Mouse (Mus musculus) liver, embryonic 12.5 days (tissue): ENCODE results near the gene Colec11. TPM values are rescaled to one million over a fixed set of nuclear protein-coding genes. Genes with fewer than 3 reads are reported as not detected.

ENCODE experiments used
- ATAC-seq: fragments of 200-750 bp; cut with Nextera tagmentation; 2 replicates; pipeline ENCODE4 v1.8.0; 2017; ENCODE audit warnings: moderate number of reproducible peaks, mild to moderate bottlenecking, moderate library complexity
- H3K27ac ChIP-seq: fragments of 300-500 bp; sonication (generic); 2 replicates; pipeline ENCODE4 v1.5.1; 2016; ENCODE audit warnings: mild to moderate bottlenecking
- H3K27me3 ChIP-seq: fragments of 300-500 bp; sonication (generic); replicated peaks from 2 replicates; pipeline ENCODE4 v1.6.1; 2016; ENCODE audit warnings: mild to moderate bottlenecking, moderate library complexity
- H3K36me3 ChIP-seq: fragments of 300-500 bp; sonication (generic); 2 replicates; pipeline ENCODE4 v1.6.1; 2016; ENCODE audit warnings: mild to moderate bottlenecking, moderate library complexity
- H3K4me1 ChIP-seq: fragments of 300-500 bp; sonication (generic); 2 replicates; pipeline ENCODE4 v1.6.1; 2016
- H3K4me2 ChIP-seq: fragments of 300-500 bp; sonication (generic); 2 replicates; pipeline ENCODE4 v1.6.1; 2016; ENCODE audit warnings: mild to moderate bottlenecking, moderate library complexity
- H3K4me3 ChIP-seq: fragments of 300-500 bp; sonication (generic); 2 replicates; pipeline ENCODE4 v1.5.1; 2016; ENCODE audit warnings: mild to moderate bottlenecking, moderate library complexity
- H3K9ac ChIP-seq: fragments of 300-500 bp; sonication (generic); 2 replicates; pipeline ENCODE4 v1.6.1; 2016; ENCODE audit warnings: mild to moderate bottlenecking, moderate library complexity
- H3K9me3 ChIP-seq: fragments of 300-500 bp; sonication (generic); replicated peaks from 2 replicates; pipeline ENCODE4 v1.6.1; 2016; ENCODE audit warnings: mild to moderate bottlenecking, moderate library complexity
- WGBS: fragments of 180-500 bp; shearing (Covaris S2); methylation state at CpG from one replicate; pipeline ENCODE4 v1.1.7; 2016; ENCODE audit not compliant: insufficient replicate concordance; 5-methylcytosine and 5-hydroxymethylcytosine counted together
- polyA plus RNA-seq: library from polyadenylated mRNA; unstranded; fragments of >200 nt; fragmentation: Nextera tagmentation; extraction: Ambion mirVana; gene quantifications from 2 replicates; pipeline ENCODE4 v1.2.1, GENCODE M21; 2016

Gene Colec11
- polyA plus RNA-seq, 1 experiment from 2014 or later: 18.0 TPM

- H3K4me1 ChIP-seq: peaks cover 43% of the 10 kb centered on the region
- H3K4me3 ChIP-seq: no peak overlapping the region
- 66% methylated on average over 7 of the region's 7 CpGs for WGBS
- no peak overlapping the region for H3K4me2 ChIP-seq
- H3K27me3 ChIP-seq: no peaks in the 10 kb centered on the region
- no peak for ATAC-seq
- peaks cover 24% of the 10 kb centered on the region for H3K36me3 ChIP-seq
- no peak overlapping the region for H3K9ac ChIP-seq
- no peaks in the 10 kb centered on the region for H3K9me3 ChIP-seq
- H3K27ac ChIP-seq: no peak overlapping the region
Measured at GRCm38 (mm10) chr12:28625407-28625806, 2.2 kb upstream of the Colec11 start.

GRCm38 (mm10) chr12:28624251-28624650 is 1.1 kb upstream of the Colec11 start:
- Histone ChIP-seq H3K27ac (no peak overlapping the region), H3K4me3 (no peak overlapping the region), H3K4me1 (peaks cover 32% of the 10 kb centered on the region), H3K9me3 (no peaks in the 10 kb centered on the region), H3K4me2 (no peak overlapping the region), H3K27me3 (no peaks in the 10 kb centered on the region), H3K9ac (no peak overlapping the region), H3K36me3 (peaks cover 12% of the 10 kb centered on the region)
- no peak for ATAC-seq
- 67% methylated on average over 2 of the region's 2 CpGs for WGBS

GRCm38 (mm10) chr12:28622641-28623040 is 536 bp downstream of the Colec11 start:
- Histone ChIP-seq H3K27ac (peak overlapping the region; percentile 5; the same call in 1 of the 2 replicates), H3K4me3 (0 out of 2 replicates have a peak overlapping the region, but pooled peaks have one; percentile 8), H3K4me1 (peaks cover 24% of the 10 kb centered on the region), H3K36me3 (no peaks in the 10 kb centered on the region), H3K27me3 (no peaks in the 10 kb centered on the region), H3K4me2 (peak overlapping the region; percentile 28), H3K9me3 (no peaks in the 10 kb centered on the region), H3K9ac (peak overlapping the region; percentile 14; the same call in 1 of the 2 replicates)
- WGBS: 50% methylated on average over 1 of the region's 1 CpGs
- ATAC-seq: no peak

GRCm38 (mm10) chr12:28622167-28622532 is 1.0 kb downstream of the Colec11 start:
- H3K9ac ChIP-seq: peak overlapping the region; percentile 14; the same call in 1 of the 2 replicates
- WGBS: 28% methylated on average over 5 of the region's 5 CpGs
- ATAC-seq: no peak
- no peaks in the 10 kb centered on the region for H3K27me3 ChIP-seq
- peak overlapping the region; percentile 5; the same call in 1 of the 2 replicates for H3K27ac ChIP-seq
- H3K36me3 ChIP-seq: no peaks in the 10 kb centered on the region
- peak overlapping the region; percentile 28 for H3K4me2 ChIP-seq
- H3K4me1 ChIP-seq: peaks cover 24% of the 10 kb centered on the region
- H3K9me3 ChIP-seq: no peaks in the 10 kb centered on the region
- H3K4me3 ChIP-seq: 0 out of 2 replicates have a peak overlapping the region, but pooled peaks have one; percentile 8

- H3K9ac ChIP-seq: 0 out of 2 replicates have a peak overlapping the region, but pooled peaks have one; percentile 22
- peaks cover 24% of the 10 kb centered on the region for H3K4me1 ChIP-seq
- peak overlapping the region; percentile 28 for H3K4me2 ChIP-seq
- no peaks in the 10 kb centered on the region for H3K27me3 ChIP-seq
- 0 out of 2 replicates have a peak overlapping the region, but pooled peaks have one; percentile 8 for H3K4me3 ChIP-seq
- 22% methylated on average over 7 of the region's 7 CpGs for WGBS
- ATAC-seq: no peak; the same call in 1 of the 2 replicates
- H3K9me3 ChIP-seq: no peaks in the 10 kb centered on the region
- H3K27ac ChIP-seq: no peak overlapping the region; the same call in 1 of the 2 replicates
- H3K36me3 ChIP-seq: no peaks in the 10 kb centered on the region
Measured at GRCm38 (mm10) chr12:28621451-28622166, 1.6 kb downstream of the Colec11 start.

GRCm38 (mm10) chr12:28617297-28617696 is 5.9 kb downstream of the Colec11 start:
- no peak overlapping the region for H3K4me2 ChIP-seq
- H3K4me3 ChIP-seq: no peak overlapping the region
- H3K4me1 ChIP-seq: peaks cover 12% of the 10 kb centered on the region
- H3K9me3 ChIP-seq: no peaks in the 10 kb centered on the region
- no peak overlapping the region for H3K9ac ChIP-seq
- no peak for ATAC-seq
- WGBS: 18% methylated on average over 4 of the region's 4 CpGs
- H3K27me3 ChIP-seq: no peaks in the 10 kb centered on the region
- H3K36me3 ChIP-seq: no peaks in the 10 kb centered on the region
- H3K27ac ChIP-seq: no peak overlapping the region

- Histone ChIP-seq H3K4me3 (no peak overlapping the region), H3K27ac (no peak overlapping the region), H3K9ac (no peak overlapping the region), H3K27me3 (no peaks in the 10 kb centered on the region), H3K4me1 (no peaks in the 10 kb centered on the region), H3K4me2 (no peak overlapping the region), H3K9me3 (no peaks in the 10 kb centered on the region), H3K36me3 (no peaks in the 10 kb centered on the region)
- WGBS: 62% methylated on average over 7 of the region's 7 CpGs
- no peak for ATAC-seq
Measured at GRCm38 (mm10) chr12:28614401-28614800, 8.8 kb downstream of the Colec11 start.

GRCm38 (mm10) chr12:28612391-28612790 is 10.8 kb downstream of the Colec11 start:
- no peak overlapping the region for H3K27ac ChIP-seq
- no peak overlapping the region for H3K9ac ChIP-seq
- H3K4me3 ChIP-seq: no peak overlapping the region
- no peaks in the 10 kb centered on the region for H3K9me3 ChIP-seq
- no peaks in the 10 kb centered on the region for H3K27me3 ChIP-seq
- H3K4me1 ChIP-seq: no peaks in the 10 kb centered on the region
- H3K36me3 ChIP-seq: no peaks in the 10 kb centered on the region
- H3K4me2 ChIP-seq: no peak overlapping the region
- 71% methylated on average over 6 of the region's 6 CpGs for WGBS
- no peak for ATAC-seq

GRCm38 (mm10) chr12:28607546-28608305 is 15.5 kb downstream of the Colec11 start:
- ATAC-seq: no peak
- no peak overlapping the region for H3K27ac ChIP-seq
- H3K4me3 ChIP-seq: no peak overlapping the region
- no peak overlapping the region for H3K4me2 ChIP-seq
- no peaks in the 10 kb centered on the region for H3K4me1 ChIP-seq
- no peaks in the 10 kb centered on the region for H3K27me3 ChIP-seq
- H3K9me3 ChIP-seq: no peaks in the 10 kb centered on the region
- no peaks in the 10 kb centered on the region for H3K36me3 ChIP-seq
- H3K9ac ChIP-seq: no peak overlapping the region
- WGBS: 58% methylated on average over 17 of the region's 17 CpGs

GRCm38 (mm10) chr12:28603494-28603893 is 19.7 kb downstream of the Colec11 start:
- no peaks in the 10 kb centered on the region for H3K9me3 ChIP-seq
- WGBS: 47% methylated on average over 1 of the region's 1 CpGs
- H3K4me3 ChIP-seq: no peak overlapping the region
- H3K4me2 ChIP-seq: no peak overlapping the region
- no peaks in the 10 kb centered on the region for H3K4me1 ChIP-seq
- no peak overlapping the region for H3K27ac ChIP-seq
- peaks cover 5% of the 10 kb centered on the region; the same call in 1 of the 2 replicates for H3K27me3 ChIP-seq
- no peak for ATAC-seq
- H3K9ac ChIP-seq: no peak overlapping the region
- no peaks in the 10 kb centered on the region for H3K36me3 ChIP-seq

GRCm38 (mm10) chr12:28602259-28602658 is 20.9 kb downstream of the Colec11 start:
- no peak overlapping the region for H3K27ac ChIP-seq
- no peak overlapping the region for H3K9ac ChIP-seq

GRCm38 (mm10) chr12:28598526-28598991 is 24.6 kb downstream of the Colec11 start:
- ATAC-seq: no peak
- Histone ChIP-seq H3K27me3 (peaks cover 5% of the 10 kb centered on the region; the same call in 1 of the 2 replicates), H3K4me1 (no peaks in the 10 kb centered on the region), H3K4me3 (no peak overlapping the region), H3K4me2 (no peak overlapping the region), H3K9me3 (no peaks in the 10 kb centered on the region), H3K27ac (no peak overlapping the region), H3K9ac (no peak overlapping the region), H3K36me3 (no peaks in the 10 kb centered on the region)
- WGBS: 36% methylated on average over 2 of the region's 2 CpGs

More at GRCm38 (mm10) chr12:28602259-28602658, 20.9 kb downstream of the Colec11 start:
- Histone ChIP-seq H3K9me3 (no peaks in the 10 kb centered on the region), H3K4me3 (no peak overlapping the region), H3K4me2 (no peak overlapping the region), H3K36me3 (no peaks in the 10 kb centered on the region), H3K27me3 (peaks cover 5% of the 10 kb centered on the region; the same call in 1 of the 2 replicates), H3K4me1 (no peaks in the 10 kb centered on the region)
- no peak for ATAC-seq
- 27% methylated on average over 4 of the region's 4 CpGs for WGBS
